Mouse (Mus musculus): Measurements from ENCODE around the gene Krtap5-1.
"Not testable (repeated sequence)": the region's sequence is repeated elsewhere in the genome, so short reads cannot be mapped to it uniquely, and the experiment has no call there.

DNA sequence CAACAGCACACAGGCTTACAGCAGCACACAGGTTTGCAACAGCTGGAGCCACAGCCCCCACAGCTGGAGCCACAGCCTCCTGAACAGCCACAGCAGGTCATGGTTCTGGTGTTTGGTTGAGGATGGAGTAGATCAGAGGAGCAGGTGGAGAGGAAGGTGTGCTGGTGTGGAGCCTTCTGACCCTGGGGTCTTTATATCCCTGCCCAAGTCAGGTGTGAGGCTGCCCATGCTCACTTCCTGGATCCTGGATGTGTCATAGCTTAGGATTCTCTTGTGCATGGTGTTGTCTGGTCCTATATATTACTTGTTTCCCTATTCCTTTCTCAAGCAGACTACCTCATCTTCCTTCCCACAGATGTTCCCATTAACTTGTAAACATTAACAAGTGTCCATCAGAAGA lies 22.7 kb downstream of the Krtap5-1 start, which contains the start of gene Gm4559:
- not testable (repeated sequence) for TF ChIP-seq POLR2A (IDR thresholded peaks at IDR 0.05; ENCODE audit: low read depth, low read length); CTCF (IDR thresholded peaks at IDR 0.05; ENCODE audit: borderline replicate concordance, insufficient read depth, low read length)

Data from embryonic fibroblast, embryonic 13.5 days (primary cell).